Mouse (Mus musculus): ENCODE results near the gene Tiparp.

The Tiparp gene

DNA sequence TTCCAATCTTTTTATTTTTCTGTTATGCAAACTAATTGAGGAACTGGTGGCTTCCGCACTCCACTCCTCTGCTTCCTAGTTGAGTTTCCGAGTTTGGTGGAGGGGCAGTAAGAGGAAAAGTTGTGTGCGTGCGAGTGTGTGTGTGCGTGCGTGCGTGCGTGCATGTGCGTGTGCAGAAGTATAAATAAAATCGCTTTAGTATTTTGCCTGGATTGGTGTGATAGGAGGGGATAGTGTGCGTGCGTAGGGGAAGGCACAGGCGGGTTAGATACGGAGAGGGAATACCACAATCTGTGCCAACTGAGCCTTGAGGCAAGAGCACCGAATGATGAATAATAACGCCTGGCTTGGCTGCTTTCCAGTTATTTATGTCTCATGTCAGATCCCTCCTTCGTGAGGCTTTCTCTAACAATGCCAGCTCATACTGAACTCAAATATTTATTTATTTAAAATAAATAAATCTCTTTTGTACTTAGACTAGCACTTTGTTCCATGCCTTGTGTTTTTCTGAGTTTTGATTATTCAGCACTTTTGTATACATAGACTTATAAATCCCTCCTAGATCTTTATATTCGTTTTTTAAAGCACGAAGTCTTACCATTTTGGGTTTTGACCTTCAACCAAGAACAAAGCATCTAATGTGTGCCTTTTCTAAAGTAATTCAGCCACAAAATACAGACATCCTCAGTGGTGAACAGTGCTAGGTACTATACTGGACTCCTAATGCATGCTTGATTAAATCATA lies 1.4 kb downstream of the Tiparp start:
- DNase-seq (ENCODE audit: low spot score): peak; percentile 24

- no peak for DNase-seq (ENCODE audit: low spot score)
Observed at GRCm38 (mm10) chr3:65533014-65533413, 4.8 kb downstream of the Tiparp start.

DNA sequence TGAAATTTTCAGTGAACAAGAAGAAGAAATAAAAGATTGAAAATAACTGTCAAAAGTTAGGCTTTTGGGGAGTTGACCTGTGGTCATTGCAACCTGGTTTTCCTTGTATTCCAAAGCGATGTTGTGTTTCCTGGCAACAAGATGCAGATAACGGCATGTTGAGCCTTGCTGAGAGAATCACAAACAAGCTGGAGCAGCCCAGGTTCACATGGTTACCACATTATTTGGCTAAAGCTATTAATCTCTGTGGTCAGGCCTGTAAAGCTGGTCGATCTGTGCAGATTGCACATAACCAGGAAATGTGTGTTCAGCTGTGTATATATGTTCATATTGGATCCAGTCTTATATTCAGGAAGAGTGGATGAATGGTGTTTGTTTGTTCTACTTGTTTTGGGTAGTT lies 5.4 kb downstream of the Tiparp start:
- DNase-seq (ENCODE audit: low spot score): no peak

- no peak for DNase-seq (ENCODE audit: low spot score)
Observed at GRCm38 (mm10) chr3:65534488-65534887, 6.3 kb downstream of the Tiparp start.

GRCm38 (mm10) chr3:65535087-65535761 lies 7.0 kb downstream of the Tiparp start:
- no peak for DNase-seq (ENCODE audit: low spot score)

DNA sequence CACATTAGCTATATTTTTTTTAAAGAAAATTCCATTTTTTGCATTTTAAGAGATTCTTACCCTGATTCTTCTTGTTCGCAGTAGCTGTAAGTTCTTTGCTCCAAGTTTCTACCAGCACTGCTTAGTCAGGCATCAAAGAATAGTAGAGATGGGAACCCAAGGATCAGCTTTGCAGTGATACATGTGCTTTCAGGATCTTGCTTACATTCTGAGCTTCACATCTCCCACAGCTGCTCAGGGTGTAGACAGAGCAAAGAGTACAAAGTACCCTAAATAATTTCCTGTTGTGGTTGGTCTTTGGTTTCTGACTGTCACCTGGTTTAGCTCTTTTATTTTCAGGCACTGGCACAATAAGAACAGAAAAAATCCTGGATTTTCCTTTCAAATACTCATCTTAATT lies 9.1 kb downstream of the Tiparp start:
- DNase-seq (ENCODE audit: low spot score): no peak

DNA sequence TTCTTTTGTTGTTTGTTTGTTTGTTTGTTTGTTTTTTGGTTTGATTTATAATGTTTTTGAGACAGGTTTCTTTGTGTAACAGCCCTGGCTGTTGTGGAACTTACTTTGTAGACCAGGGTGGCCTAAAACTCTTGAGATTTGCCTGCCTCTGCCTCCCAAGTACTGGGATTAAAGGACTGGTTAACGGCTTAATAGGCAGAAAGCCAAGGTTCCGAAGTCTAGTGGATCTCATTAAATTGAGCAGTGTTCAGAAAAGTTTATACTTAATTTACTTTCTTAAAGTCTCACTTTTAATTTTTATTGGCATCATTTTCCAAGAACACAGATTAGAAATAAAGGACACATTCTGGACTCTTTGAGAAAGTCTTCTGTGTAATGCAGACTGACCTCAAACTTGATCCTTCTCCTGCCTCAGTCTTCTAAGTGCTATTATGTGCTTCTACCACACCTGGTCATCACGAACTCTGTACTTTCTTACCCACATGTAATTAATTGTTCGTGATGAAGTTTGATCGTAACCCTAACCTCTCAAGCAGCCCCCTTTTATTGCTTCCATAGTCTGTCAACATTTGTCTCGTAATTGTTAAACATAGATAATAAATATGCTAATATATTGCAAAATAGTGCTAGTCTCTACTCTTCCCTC lies 12.8 kb downstream of the Tiparp start:
- no peak for DNase-seq (ENCODE audit: low spot score)

DNA sequence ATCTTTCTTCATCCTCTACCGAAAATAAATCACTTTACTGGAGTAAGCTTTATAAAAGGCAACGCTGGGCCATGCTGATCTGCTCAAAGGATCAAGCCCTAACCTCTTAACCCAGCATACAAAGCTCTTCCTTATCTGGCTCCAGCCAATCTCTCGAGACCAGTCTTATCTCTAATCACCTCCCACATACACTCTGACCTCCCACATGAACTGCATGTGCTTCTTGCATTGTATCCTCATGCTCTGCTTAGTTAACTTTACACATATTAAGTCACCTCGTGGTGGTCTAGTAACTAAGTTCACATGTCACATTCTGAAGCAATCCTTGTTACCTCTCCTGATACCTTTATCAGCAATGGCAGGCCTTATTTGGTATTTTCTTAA lies 13.3 kb downstream of the Tiparp start:
- DNase-seq (ENCODE audit: low spot score): no peak

- no peak for DNase-seq (ENCODE audit: low spot score)
Observed at GRCm38 (mm10) chr3:65549785-65550184, 21.6 kb downstream of the Tiparp start.

DNA sequence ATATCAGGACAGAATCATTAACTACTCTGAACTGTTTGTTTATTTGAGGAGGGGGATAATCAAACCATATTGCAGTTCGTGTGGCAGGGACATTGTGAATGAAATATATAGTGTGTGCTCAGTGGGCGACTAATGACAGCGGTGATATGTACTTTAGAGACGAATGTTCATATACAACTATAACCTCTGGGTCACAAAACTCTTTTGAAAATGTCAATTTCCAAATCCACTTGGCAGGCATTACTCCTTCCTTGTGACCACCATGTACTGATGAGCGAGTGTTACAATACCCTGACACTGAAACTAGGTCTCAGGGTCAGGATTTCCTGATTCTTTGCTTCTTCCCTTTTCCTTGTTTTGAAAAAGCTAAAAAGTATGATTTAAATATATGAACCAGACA lies 22.9 kb downstream of the Tiparp start:
- no peak for DNase-seq (ENCODE audit: low spot score)

DNA sequence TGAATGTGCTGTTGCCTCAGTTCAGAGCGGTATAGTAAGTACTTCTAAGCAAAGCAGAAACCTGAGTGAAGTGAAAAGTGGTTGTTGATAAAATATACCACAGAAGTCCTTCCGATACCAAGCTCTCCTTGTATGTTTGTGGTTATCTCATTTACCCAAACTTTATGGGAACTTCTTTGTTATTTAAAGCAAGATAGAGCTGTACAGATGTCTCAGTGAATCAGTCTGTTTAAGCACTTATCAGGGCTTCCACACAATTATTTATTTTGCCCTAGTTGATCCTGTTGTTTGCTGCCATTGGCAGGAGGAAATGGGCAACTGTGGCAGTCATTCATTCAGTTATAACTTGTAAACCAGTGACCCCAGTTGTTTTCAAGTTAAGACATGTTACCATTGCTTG lies 26.4 kb downstream of the Tiparp start:
- DNase-seq (ENCODE audit: low spot score): no peak

- DNase-seq (ENCODE audit: low spot score): no peak
Observed at GRCm38 (mm10) chr3:65558679-65559078, 30.5 kb downstream of the Tiparp start.

DNA sequence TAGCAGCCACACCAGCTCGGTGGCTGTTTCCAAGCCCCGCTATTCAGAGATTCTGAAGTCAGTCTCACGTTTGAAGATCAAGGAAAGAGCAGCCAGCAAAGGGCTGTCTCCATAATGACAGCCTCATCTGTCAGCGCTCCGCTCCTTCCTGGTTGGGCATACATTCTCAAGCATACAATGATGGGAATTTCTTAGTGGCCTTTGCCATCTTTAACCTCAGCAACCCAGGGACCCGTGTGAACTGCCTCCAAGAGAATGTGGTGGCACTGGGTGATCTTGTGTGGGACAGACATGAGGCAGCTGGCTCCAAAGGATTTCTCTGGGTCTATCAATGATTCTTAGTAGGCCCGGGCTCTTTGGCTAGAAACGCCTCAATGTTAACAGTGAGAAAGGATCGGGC lies 34.0 kb downstream of the Tiparp start:
- no peak for DNase-seq (ENCODE audit: low spot score)

DNA sequence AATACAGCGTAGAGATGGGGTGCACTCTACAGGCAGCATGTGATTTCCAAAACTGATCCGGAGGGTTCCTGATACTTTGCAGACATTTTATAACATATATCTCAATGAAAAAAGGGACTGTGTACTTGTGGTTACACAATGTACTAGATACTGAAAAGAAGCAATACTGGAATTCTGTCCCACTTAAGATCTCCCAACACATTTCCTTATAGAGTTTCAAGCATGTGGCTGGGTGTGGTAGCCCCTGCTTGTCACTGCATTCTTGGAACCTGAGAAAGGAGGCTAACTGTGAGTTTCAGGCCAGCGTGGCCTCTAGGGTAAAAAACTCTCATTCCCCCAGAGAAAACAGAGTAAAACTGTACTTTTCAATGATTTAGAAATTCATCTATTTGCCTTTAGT lies 34.5 kb downstream of the Tiparp start:
- DNase-seq (ENCODE audit: low spot score): no peak

- DNase-seq (ENCODE audit: low spot score): no peak
Observed at GRCm38 (mm10) chr3:65563926-65564624, 35.9 kb downstream of the Tiparp start.

- no peak for DNase-seq (ENCODE audit: low spot score)
Observed at GRCm38 (mm10) chr3:65565632-65566300, 37.6 kb downstream of the Tiparp start.

- DNase-seq (ENCODE audit: low spot score): no peak
Observed at GRCm38 (mm10) chr3:65569941-65570340, 41.7 kb downstream of the Tiparp start.

- no peak for DNase-seq (ENCODE audit: low spot score)
Observed at GRCm38 (mm10) chr3:65573516-65573915, 45.3 kb downstream of the Tiparp start.

DNA sequence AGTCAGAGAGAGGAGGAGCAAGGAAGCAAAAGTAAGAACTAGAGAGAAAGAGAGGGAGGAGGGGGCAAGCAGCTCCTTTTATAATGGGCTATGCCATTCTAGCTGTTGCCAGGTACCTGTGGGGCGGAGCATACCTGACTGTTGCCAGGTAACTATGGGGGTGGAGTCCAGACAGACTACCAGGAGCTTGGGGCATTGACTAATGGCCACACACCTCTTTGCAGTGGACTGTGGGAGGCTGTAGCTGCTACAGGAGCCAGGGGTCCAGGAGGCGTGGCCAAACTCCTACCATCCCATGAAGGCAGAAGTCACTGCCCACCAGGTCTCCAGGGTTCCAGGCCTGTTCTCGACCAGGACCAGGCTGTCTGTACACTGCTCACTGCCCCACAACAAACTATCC lies 49.4 kb downstream of the Tiparp start:
- no peak for DNase-seq (ENCODE audit: low spot score)

DNA sequence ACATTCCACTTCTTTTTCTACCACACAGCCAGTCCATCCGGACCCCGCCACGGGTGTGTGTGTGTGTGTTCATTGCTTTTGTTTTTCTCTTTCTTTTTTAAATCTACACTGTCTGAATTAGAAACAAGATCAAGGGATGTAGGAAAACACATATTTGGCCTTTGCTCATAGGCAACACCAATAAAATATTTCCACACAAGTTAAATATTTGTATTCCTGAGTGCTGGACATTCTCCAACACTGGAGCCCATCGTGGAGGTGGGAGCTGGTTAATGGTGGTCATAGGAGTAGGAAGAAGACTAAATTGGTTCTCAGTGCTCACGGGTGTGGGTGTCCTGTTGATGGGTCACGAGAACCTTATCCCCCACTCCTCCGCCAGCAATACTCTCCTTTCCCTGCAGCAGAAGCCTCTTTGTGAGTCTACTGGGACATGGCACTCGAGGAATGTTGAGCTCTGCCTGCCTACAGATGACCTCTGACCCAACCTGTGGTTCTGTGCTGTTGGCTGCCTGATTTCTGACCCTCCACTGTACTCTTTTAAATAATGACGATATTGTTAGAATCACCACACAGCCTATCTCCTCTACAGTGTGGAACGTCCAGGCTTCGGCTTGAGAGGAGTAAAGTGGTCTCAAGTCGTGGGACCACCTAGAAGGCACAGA lies 51.2 kb downstream of the Tiparp start:
- no peak for DNase-seq (ENCODE audit: low spot score)

DNA sequence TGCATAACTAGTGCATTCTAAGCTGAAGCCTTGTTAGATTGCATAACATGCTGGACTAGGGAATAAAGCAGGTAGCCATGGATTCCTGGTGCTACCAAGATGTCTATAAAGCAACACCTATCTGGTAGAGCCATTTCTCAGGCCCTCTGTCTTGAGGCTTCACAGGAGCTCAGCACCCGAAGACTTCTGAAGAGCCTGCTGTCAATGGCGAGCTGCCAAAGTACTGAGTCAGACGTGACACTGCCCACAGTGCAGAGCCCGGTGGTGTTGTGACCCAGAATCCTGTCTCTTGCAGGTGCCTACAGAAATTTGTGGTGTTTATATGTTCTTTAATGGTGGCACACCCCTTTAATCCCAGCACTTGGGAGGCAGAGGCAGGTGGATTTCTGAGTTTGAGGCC lies 53.4 kb downstream of the Tiparp start:
- DNase-seq (ENCODE audit: low spot score): no peak

DNA sequence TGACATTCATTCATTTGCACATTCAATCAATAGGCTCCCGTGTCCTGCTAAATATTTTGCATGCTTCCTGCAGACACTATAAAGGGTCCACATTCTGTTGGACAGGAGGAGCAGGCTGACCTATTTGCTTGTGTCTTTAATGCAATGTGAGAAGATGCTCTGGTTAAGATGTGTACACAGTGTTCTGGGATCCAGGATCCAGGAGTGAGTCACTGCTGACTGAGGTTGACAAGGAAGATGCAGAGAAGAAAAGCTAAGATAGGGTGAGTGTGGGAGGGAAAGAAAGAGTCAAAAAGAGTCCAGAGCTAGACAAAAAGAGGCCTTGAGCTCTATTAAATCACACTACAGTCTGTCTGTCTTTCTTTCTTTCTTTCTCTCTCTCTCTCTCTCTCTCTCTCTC lies 56.1 kb downstream of the Tiparp start:
- no peak for DNase-seq (ENCODE audit: low spot score)
